Mouse (Mus musculus): Measurements from ENCODE around the gene Cbr2.

DNA sequence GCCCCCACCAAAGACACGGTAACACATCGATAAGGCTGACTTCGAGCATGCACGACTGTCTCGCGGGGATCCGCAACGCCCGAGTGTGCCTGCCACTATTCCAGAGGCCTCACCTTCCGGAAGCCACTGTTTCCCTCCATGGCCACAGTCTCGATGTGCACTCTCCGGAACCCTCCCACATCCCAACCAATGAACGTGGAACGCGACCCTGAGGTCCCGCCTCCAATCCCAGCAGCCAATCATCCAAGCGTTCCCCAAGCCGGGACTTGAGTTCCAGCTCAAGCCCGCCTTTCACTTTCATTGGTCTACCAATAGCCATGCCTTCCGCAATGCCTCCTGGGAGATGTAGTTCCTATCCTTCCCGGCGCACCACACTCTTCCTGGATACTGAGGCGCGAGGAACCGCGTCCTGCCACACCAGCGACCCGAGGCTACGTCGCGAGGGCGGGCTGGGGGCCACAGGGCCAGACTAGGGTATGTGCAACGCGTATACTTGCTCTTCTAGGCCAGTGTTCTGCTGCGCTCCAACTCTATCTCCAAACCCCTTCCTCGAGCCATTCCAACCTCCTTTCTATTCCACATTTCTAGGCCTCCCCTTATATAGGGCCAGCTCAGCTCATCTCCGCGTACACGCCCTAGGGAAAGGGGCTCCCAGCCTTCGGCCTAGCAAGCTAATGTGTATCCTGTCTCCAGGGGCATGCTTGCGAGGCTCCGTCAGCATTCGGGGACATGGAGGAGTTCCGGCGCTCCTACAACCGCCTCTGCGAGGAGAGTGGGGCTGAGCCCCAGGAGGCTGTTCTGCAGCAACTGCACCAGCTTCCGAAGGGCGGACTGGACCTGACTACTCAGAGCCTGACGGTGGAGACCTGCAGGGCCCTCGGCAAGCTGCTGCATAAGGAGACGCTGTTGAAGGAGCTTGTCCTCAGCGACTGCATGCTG is 18.1 kb downstream of the Cbr2 start, which contains the start of the genes Cenpx and Lrrc45:
- TF ChIP-seq TAL1 (IDR thresholded peaks at IDR 0.05; ENCODE audit: low read length), result no peak
- TF ChIP-seq GATA1 (IDR thresholded peaks at IDR 0.05; ENCODE audit: low read length), result no peak

Data from erythroblast, embryonic 14.5 days (primary cell).